Mouse (Mus musculus): Measurements from ENCODE around the gene Mxra7.

The Mxra7 gene

GRCm38 (mm10) chr11:116814884-116815415, 12.9 kb downstream of the Mxra7 start:
- DNase-seq: peak; percentile 62

- peak; percentile 94 for DNase-seq
These were observed 13.6 kb downstream of the Mxra7 start for GRCm38 (mm10) chr11:116814076-116814883.

GRCm38 (mm10) chr11:116813610-116814009, 14.2 kb downstream of the Mxra7 start:
- peak; percentile 17 for DNase-seq

GRCm38 (mm10) chr11:116812793-116813529, 14.9 kb downstream of the Mxra7 start:
- peak; percentile 72 for DNase-seq

- peak; percentile 91 for DNase-seq
These were observed 16.6 kb downstream of the Mxra7 start for GRCm38 (mm10) chr11:116810983-116811901.

GRCm38 (mm10) chr11:116810528-116810927, 17.3 kb downstream of the Mxra7 start:
- no peak for DNase-seq

GRCm38 (mm10) chr11:116809520-116809919, 18.3 kb downstream of the Mxra7 start:
- no peak for DNase-seq

GRCm38 (mm10) chr11:116808811-116809395, 18.9 kb downstream of the Mxra7 start:
- DNase-seq: no peak

- DNase-seq: peak; percentile 92
These were observed 19.8 kb downstream of the Mxra7 start for GRCm38 (mm10) chr11:116807938-116808606.

- DNase-seq: no peak
These were observed 20.3 kb downstream of the Mxra7 start for GRCm38 (mm10) chr11:116807526-116807925.

- DNase-seq: no peak
These were observed 20.7 kb downstream of the Mxra7 start for GRCm38 (mm10) chr11:116807116-116807515.

GRCm38 (mm10) chr11:116806136-116807071, 21.4 kb downstream of the Mxra7 start:
- DNase-seq: no peak

- no peak for DNase-seq
These were observed 25.1 kb downstream of the Mxra7 start for GRCm38 (mm10) chr11:116802709-116803108.

GRCm38 (mm10) chr11:116801106-116801505, 26.7 kb downstream of the Mxra7 start:
- no peak for DNase-seq

- no peak for DNase-seq
These were observed 28.5 kb downstream of the Mxra7 start for GRCm38 (mm10) chr11:116799364-116799763.

- DNase-seq: no peak
These were observed 43.6 kb downstream of the Mxra7 start for GRCm38 (mm10) chr11:116784221-116784620.

- peak; percentile 74 for DNase-seq
These were observed 45.1 kb downstream of the Mxra7 start for GRCm38 (mm10) chr11:116782737-116783145.

- no peak for DNase-seq
These were observed 52.4 kb downstream of the Mxra7 start, which contains the start of gene St6galnac1 for GRCm38 (mm10) chr11:116775407-116775806. Gene St6galnac1 (minus strand): TSS chr11:116775507.

- no peak for DNase-seq
These were observed 54.6 kb downstream of the Mxra7 start for GRCm38 (mm10) chr11:116773205-116773604.

GRCm38 (mm10) chr11:116769873-116770272, 58.0 kb downstream of the Mxra7 start:
- DNase-seq: no peak
